Mouse (Mus musculus) heart, adult 2 months (tissue): ENCODE results near the gene Myom1. TPM values are rescaled to one million over a fixed set of nuclear protein-coding genes. Genes with fewer than 3 reads are reported as not detected.

Experiments used
- DNase-seq, 2 experiments: peaks; one replicate each; pipeline ENCODE4 v3.0.0; 2021
- H3K27ac ChIP-seq: fragments of 200-600 bp; 2 replicates; pipeline ENCODE4 v1.8.1; 2022
- H3K27me3 ChIP-seq: fragments of 200-500 bp; 2 replicates; pipeline ENCODE4 v1.6.1; 2012; ENCODE audit warnings: mild to moderate bottlenecking, low read length, inconsistent platforms, mixed read lengths; ENCODE audit not compliant: control insufficient read depth, insufficient read depth
- H3K36me3 ChIP-seq: fragments of 200-500 bp; 2 replicates; pipeline ENCODE4 v1.6.1; 2012; ENCODE audit warnings: low read length, inconsistent platforms; ENCODE audit not compliant: control insufficient read depth, insufficient read depth
- H3K4me1 ChIP-seq: fragments of 200-500 bp; 2 replicates; pipeline ENCODE4 v1.6.1; 2011; ENCODE audit warnings: low read length; ENCODE audit not compliant: control insufficient read depth, insufficient read depth
- H3K4me3 ChIP-seq: fragments of 200-600 bp; 2 replicates; pipeline ENCODE4 v1.8.1; 2022
- H3K79me2 ChIP-seq: fragments of 200-500 bp; replicated peaks from 2 replicates; pipeline ENCODE4 v1.6.1; 2012; ENCODE audit warnings: mild to moderate bottlenecking, inconsistent platforms, low read length, moderate library complexity, mixed read lengths; ENCODE audit not compliant: control insufficient read depth, insufficient read depth
- H3K9ac ChIP-seq: fragments of 200-500 bp; 2 replicates; pipeline ENCODE4 v1.6.1; 2012; ENCODE audit warnings: low read depth, mild to moderate bottlenecking, control low read depth, inconsistent platforms, low read length, mixed read lengths
- CTCF ChIP-seq: fragments of 200-600 bp; IDR thresholded peaks from 2 replicates; pipeline ENCODE4 v1.8.1; 2022; ENCODE audit warnings: antibody characterized with exemption, mild to moderate bottlenecking, moderate library complexity
- EP300 ChIP-seq: fragments of 200-500 bp; IDR thresholded peaks from 2 replicates; pipeline ENCODE4 v1.6.1; 2011; ENCODE audit warnings: low read depth, low read length, control low read depth; ENCODE audit not compliant: insufficient read depth
- POLR2A ChIP-seq: fragments of 200-500 bp; IDR thresholded peaks from 2 replicates; pipeline ENCODE4 v1.6.1; 2011; ENCODE audit warnings: mild to moderate bottlenecking, low read depth, low read length, control low read depth; ENCODE audit not compliant: insufficient read depth
- WGBS: fragments of 180-500 bp; shearing (Covaris S2); methylation state at CpG from one replicate; pipeline ENCODE4 v1.1.7; 2018; 5-methylcytosine and 5-hydroxymethylcytosine counted together
- intact Hi-C: fragments of 180-260 bp; cut with DNase I; formaldehyde crosslinking; loops from one replicate; pipeline ENCODE4 v1.15.1; 2025
- polyA plus RNA-seq: library from polyadenylated mRNA; depleted of rRNA; stranded (reverse); fragments of >200 nt; gene quantifications from 2 replicates; pipeline ENCODE4 v1.2.3, GENCODE M21; 2012
- total RNA-seq, 2 experiments: library from RNA; stranded (reverse); gene quantifications; 2 replicates each; pipeline ENCODE4 v1.2.3; 2021

The Myom1 gene
- total and polyA plus RNA-seq, 3 experiments: 222 to 1,030 (median 865) TPM

- Histone ChIP-seq H3K4me3 (no peak overlapping the region), H3K79me2 (peaks cover 5% of the 10 kb centered on the region), H3K36me3 (peaks cover 13% of the 10 kb centered on the region), H3K9ac (no peak overlapping the region), H3K27me3 (no peaks in the 10 kb centered on the region), H3K27ac (no peak overlapping the region; the same call in 1 of the 2 replicates), H3K4me1 (peaks cover 7% of the 10 kb centered on the region)
- TF ChIP-seq POLR2A: no peak
- TF ChIP-seq CTCF: no peak
- no peak for TF ChIP-seq EP300
- no peak for DNase-seq
- WGBS: 72% methylated on average over 15 of the region's 15 CpGs
- intact Hi-C loops: no loop called here
Measured at GRCm38 (mm10) chr17:70985501-70986354, 16.7 kb upstream of the Myom1 start.

DNA sequence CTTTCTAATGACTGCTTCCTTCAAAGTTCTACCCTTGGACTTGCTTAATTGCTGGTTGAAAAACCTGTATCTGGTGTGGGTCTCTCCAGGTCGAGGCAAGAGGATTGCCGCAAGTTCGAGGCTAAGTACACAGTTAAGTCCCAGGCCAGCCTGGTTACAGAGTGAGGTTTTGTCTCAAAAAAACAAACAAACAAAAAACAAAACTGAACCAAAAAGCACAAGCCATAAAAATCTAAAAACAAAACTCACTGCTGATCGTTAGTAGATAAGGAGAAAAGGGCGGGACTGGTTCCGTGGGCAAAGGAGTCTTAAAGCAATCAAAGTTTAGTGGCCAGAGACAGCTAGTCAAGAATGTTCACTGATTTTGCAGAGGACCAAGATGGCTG, 16.1 kb upstream of the Myom1 start:
- Histone ChIP-seq H3K36me3 (peaks cover 15% of the 10 kb centered on the region), H3K79me2 (peaks cover 5% of the 10 kb centered on the region), H3K27ac (no peak overlapping the region), H3K9ac (no peak overlapping the region), H3K4me3 (no peak overlapping the region), H3K27me3 (no peaks in the 10 kb centered on the region), H3K4me1 (peaks cover 7% of the 10 kb centered on the region)
- 74% methylated on average over 6 of the region's 6 CpGs for WGBS
- no peak for TF ChIP-seq EP300
- no peak for TF ChIP-seq CTCF
- no peak for TF ChIP-seq POLR2A
- intact Hi-C loops: no loop called here
- DNase-seq: no peak

DNA sequence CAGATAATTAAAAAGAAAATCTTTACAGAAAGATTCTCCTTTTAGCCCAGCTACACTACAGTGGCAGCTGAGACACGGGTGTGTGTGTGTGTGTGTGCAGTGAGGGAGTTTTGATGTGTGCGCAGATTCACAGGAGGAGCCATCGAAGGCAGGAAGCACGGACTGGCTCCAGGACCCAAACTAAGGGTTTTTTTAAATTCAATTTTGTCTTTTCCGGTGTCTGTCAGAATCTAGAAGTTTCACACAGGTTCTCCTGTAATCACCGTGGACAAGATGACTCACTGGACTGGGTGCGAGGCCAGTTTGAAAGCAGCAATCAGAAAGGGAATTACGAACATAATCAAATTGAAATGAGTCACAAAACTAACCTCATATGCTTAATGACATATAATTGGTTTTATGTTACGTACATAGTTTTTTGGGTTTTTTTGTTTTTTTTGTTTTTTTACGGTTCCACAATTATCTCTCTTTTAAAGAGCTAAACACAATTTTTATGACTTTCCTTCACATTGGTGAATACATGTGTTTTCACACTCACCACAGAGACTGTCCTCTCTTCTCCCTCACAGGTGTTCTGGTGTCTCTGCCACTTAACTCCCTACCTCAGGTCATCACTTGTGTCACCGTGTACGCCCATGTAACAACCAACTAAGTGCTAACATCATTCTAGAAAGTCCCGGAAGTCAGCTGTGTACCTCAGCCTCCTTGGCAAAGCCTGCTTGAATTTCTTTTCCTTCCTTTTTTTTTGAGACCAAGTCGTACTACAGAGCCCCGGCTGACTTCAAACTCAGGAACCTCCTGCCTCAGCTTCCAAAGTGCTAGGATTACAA, 15.4 kb upstream of the Myom1 start:
- no peak overlapping the region for H3K27ac ChIP-seq
- H3K9ac ChIP-seq: no peak overlapping the region
- intact Hi-C loops: no loop called here
- no peaks in the 10 kb centered on the region for H3K27me3 ChIP-seq
- peaks cover 22% of the 10 kb centered on the region for H3K36me3 ChIP-seq
- 57% methylated on average over 15 of the region's 15 CpGs for WGBS
- peaks cover 10% of the 10 kb centered on the region for H3K4me1 ChIP-seq
- no peak for DNase-seq
- no peak for TF ChIP-seq CTCF
- TF ChIP-seq EP300: no peak
- TF ChIP-seq POLR2A: no peak
- no peak overlapping the region for H3K4me3 ChIP-seq
- peaks cover 5% of the 10 kb centered on the region for H3K79me2 ChIP-seq

- intact Hi-C loops: no loop called here
- H3K4me1 ChIP-seq: peaks cover 13% of the 10 kb centered on the region
- no peak overlapping the region for H3K4me3 ChIP-seq
- H3K27ac ChIP-seq: no peak overlapping the region
- no peak for TF ChIP-seq POLR2A
- TF ChIP-seq EP300: no peak
- no peak for TF ChIP-seq CTCF
- no peak for DNase-seq
- 77% methylated on average over 12 of the region's 12 CpGs for WGBS
- H3K36me3 ChIP-seq: peaks cover 34% of the 10 kb centered on the region
- no peaks in the 10 kb centered on the region for H3K27me3 ChIP-seq
- H3K79me2 ChIP-seq: peaks cover 5% of the 10 kb centered on the region
- no peak overlapping the region for H3K9ac ChIP-seq
Measured at GRCm38 (mm10) chr17:70988337-70988767, 14.1 kb upstream of the Myom1 start.

DNA sequence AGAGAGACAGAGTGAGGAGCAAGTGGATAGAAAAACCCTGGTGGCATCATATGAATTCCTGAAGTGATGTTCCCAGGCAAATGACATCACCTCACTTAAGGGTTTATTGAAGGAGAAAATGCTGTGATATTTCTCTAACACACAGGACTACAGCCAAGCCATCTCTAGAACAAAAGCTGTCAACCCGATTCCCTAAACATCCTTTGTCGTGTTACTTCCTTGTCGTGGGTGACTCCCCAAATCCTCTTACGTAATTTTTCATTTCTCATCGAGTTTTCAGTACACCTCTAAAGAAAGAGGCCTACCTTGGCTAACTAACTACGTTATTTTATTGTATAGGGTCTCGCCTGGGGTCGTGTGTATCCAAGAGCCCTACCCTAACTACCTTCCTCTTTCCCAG, 13.0 kb upstream of the Myom1 start:
- 41% methylated on average over 8 of the region's 8 CpGs for WGBS
- peak overlapping the region; percentile 96 for H3K9ac ChIP-seq
- intact Hi-C loops: no loop called here
- peaks cover 5% of the 10 kb centered on the region for H3K79me2 ChIP-seq
- peak overlapping the region; percentile 98 for H3K27ac ChIP-seq
- peaks cover 42% of the 10 kb centered on the region for H3K36me3 ChIP-seq
- H3K4me3 ChIP-seq: peak overlapping the region; percentile 65
- no peak for DNase-seq
- no peak for TF ChIP-seq POLR2A
- no peak for TF ChIP-seq EP300
- TF ChIP-seq CTCF: no peak
- no peaks in the 10 kb centered on the region for H3K27me3 ChIP-seq
- peaks cover 15% of the 10 kb centered on the region for H3K4me1 ChIP-seq
